Mouse (Mus musculus) G1E (cell line): Measurements from ENCODE around the gene Kmt5c.

Source experiments
- CTCF ChIP-seq: IDR thresholded peaks from 2 replicates; pipeline ENCODE4 v1.5.1; 2012; ENCODE audit warnings: low read depth, low read length, inconsistent platforms, mixed read lengths
- GATA1 ChIP-seq: IDR thresholded peaks from 2 replicates; pipeline ENCODE4 v1.6.1; 2012; ENCODE audit warnings: borderline replicate concordance, low read length, inconsistent platforms, mixed read lengths
- TAL1 ChIP-seq: conservative IDR thresholded peaks from 2 replicates; pipeline ENCODE4 v1.6.1; 2012; ENCODE audit warnings: low read depth, low read length, inconsistent platforms, mixed read lengths

GRCm38 (mm10) chr7:4731090-4731489, 8.8 kb upstream of the Kmt5c start:
- TF ChIP-seq CTCF (no peak), GATA1 (no peak), TAL1 (no peak)
